Mouse (Mus musculus) midbrain, embryonic 16.5 days (tissue): ENCODE measurements at regions not wholly inside any gene's neighbourhood (a gene's known extent, or its start where the extent isn't known, plus 50 kb on each side); places are given as distances from the start of the nearest gene placed in this dataset.

Source experiments
- ATAC-seq: fragments of 200-750 bp; cut with Nextera tagmentation; 2 replicates; pipeline ENCODE4 v1.8.0; 2017; ENCODE audit warnings: moderate TSS enrichment
- H3K27ac ChIP-seq: fragments of 300-500 bp; sonication (generic); 2 replicates; pipeline ENCODE4 v1.5.1; 2014; ENCODE audit warnings: mild to moderate bottlenecking, low read length, mixed read lengths
- H3K27me3 ChIP-seq: fragments of 300-500 bp; sonication (generic); 2 replicates; pipeline ENCODE4 v1.6.1; 2014; ENCODE audit warnings: low read depth, low read length, mixed read lengths; ENCODE audit not compliant: control insufficient read depth, insufficient read depth
- H3K36me3 ChIP-seq: fragments of 300-500 bp; sonication (generic); 2 replicates; pipeline ENCODE4 v1.6.1; 2014; ENCODE audit warnings: mild to moderate bottlenecking, low read length, moderate library complexity, mixed read lengths; ENCODE audit not compliant: control insufficient read depth, insufficient read depth
- H3K4me1 ChIP-seq: fragments of 300-500 bp; sonication (generic); 2 replicates; pipeline ENCODE4 v1.6.1; 2014; ENCODE audit warnings: mild to moderate bottlenecking, low read length, mixed read lengths; ENCODE audit not compliant: control insufficient read depth, insufficient read depth
- H3K4me2 ChIP-seq: fragments of 300-500 bp; sonication (generic); 2 replicates; pipeline ENCODE4 v1.6.1; 2014; ENCODE audit warnings: mild to moderate bottlenecking, low read length, mixed read lengths
- H3K4me3 ChIP-seq: fragments of 300-500 bp; sonication (generic); 2 replicates; pipeline ENCODE4 v1.5.1; 2014; ENCODE audit warnings: low read depth, mild to moderate bottlenecking, low read length, moderate library complexity, mixed read lengths
- H3K9ac ChIP-seq: fragments of 300-500 bp; sonication (generic); 2 replicates; pipeline ENCODE4 v1.6.1; 2014; ENCODE audit warnings: low read depth, low read length, mixed read lengths
- H3K9me3 ChIP-seq: fragments of 300-500 bp; sonication (generic); replicated peaks from 2 replicates; pipeline ENCODE4 v1.6.1; 2014; ENCODE audit warnings: mild to moderate bottlenecking, low read length, mixed read lengths; ENCODE audit not compliant: control insufficient read depth, poor library complexity, severe bottlenecking
- WGBS: fragments of 180-500 bp; shearing (Covaris S2); extraction: QIAGEN DNeasy Blood & Tissue Kit; methylation state at CpG from one replicate; pipeline ENCODE4 v1.1.7; 2014; 5-methylcytosine and 5-hydroxymethylcytosine counted together

DNA sequence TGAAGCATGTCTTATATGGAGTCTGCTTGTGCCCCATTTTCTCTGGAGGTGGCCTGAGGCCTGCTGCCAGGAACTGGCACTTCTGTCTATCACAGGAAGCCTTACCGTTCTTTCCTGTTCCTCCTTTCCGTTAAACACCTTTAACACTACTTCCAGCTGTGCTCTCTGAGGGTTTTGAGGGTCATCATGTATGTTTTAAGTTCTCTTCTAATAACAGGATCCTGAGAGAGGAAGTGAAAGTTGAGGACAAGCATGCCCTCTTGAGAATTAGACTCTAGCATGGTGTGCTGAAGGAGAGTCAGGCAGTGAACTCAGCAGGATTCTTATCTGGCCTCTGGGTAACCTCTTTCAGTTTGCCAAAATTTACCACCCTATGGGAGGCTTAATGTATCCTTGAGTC lies 418.0 kb upstream of the 9430069I07Rik start:
- Histone ChIP-seq H3K36me3 (no peaks in the 10 kb centered on the region), H3K9ac (no peak overlapping the region), H3K9me3 (no peaks in the 10 kb centered on the region), H3K4me1 (no peaks in the 10 kb centered on the region), H3K4me3 (no peak overlapping the region), H3K4me2 (no peak overlapping the region), H3K27me3 (no peaks in the 10 kb centered on the region), H3K27ac (no peak overlapping the region)
- ATAC-seq = no peak
- WGBS = 90% methylated on average over 2 of the region's 2 CpGs

DNA sequence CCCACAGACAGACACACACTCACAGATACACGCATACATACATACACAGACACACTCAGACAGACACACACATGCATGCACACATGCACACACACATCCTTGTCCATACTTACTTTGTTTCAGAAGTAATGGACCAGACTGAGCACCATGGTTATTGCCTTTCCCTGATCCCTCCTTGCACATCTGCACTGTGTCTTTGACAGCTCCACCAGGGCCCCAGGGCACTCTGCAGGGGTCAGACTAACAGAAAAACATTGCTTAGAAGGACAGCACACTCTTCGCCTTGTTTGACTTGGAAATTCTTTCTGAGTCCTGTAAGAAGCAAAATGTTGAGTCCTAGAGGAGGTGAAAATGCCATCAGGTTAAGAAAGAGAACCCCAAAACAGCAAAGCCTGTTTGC lies 394.1 kb upstream of the 9430069I07Rik start:
- Histone ChIP-seq H3K27ac (no peak overlapping the region), H3K9ac (no peak overlapping the region), H3K4me1 (no peaks in the 10 kb centered on the region), H3K36me3 (no peaks in the 10 kb centered on the region), H3K4me3 (no peak overlapping the region), H3K9me3 (no peaks in the 10 kb centered on the region), H3K27me3 (no peaks in the 10 kb centered on the region), H3K4me2 (no peak overlapping the region)
- no peak; the same call in 1 of the 2 replicates for ATAC-seq
- WGBS = 72% methylated on average over 2 of the region's 2 CpGs

DNA sequence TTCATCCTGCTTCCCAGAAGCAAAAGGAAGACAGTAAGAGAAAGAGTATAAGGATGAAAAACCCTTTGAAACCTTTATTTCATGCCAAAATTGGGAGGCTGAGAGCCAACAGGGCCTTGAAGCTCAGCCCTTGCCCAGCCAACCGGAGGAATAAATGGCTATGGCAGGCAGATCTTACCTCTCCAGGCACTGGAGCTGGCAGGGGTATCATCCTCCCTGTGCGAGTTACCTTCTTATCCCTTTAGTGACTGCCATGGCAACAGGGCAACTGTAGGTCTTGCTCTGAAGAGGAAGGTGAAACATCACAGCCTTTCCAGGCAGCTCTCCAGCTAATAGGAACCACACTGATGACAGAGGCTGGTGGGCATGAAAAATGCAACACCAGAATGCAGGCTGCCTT lies 393.3 kb upstream of the 9430069I07Rik start:
- Histone ChIP-seq H3K4me2 (no peak overlapping the region), H3K9me3 (no peaks in the 10 kb centered on the region), H3K36me3 (no peaks in the 10 kb centered on the region), H3K9ac (no peak overlapping the region), H3K4me1 (no peaks in the 10 kb centered on the region), H3K4me3 (no peak overlapping the region), H3K27me3 (no peaks in the 10 kb centered on the region), H3K27ac (0 out of 2 replicates have a peak overlapping the region, but pooled peaks have one; percentile 22)
- peak; percentile 71 for ATAC-seq
- WGBS = 46% methylated on average over 2 of the region's 2 CpGs

DNA sequence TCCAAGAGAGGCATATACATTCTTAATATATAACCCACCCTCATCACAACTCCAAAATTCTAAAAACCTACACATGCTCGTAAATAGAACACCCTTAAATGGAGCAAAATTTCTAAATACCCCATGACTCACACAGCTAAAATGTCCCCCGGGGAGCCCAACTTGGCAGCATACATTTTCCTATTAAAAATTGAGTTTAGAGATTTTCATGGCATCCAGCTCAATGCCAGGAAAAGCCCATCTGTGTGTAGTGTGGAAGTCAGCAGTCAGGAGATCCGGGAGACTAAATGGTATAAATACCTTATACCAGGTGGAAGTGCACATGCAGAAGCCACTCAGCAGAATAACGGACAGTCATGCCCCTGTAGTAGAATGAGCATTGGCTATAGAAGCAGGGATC lies 389.4 kb upstream of the 9430069I07Rik start:
- H3K27me3 ChIP-seq = no peaks in the 10 kb centered on the region; the same call in 1 of the 2 replicates
- no peak overlapping the region for H3K9ac ChIP-seq
- H3K36me3 ChIP-seq = no peaks in the 10 kb centered on the region
- H3K4me2 ChIP-seq = no peak overlapping the region
- 89% methylated on average over 4 of the region's 4 CpGs for WGBS
- no peak overlapping the region for H3K27ac ChIP-seq
- no peaks in the 10 kb centered on the region for H3K4me1 ChIP-seq
- ATAC-seq = no peak
- no peak overlapping the region for H3K4me3 ChIP-seq
- no peaks in the 10 kb centered on the region for H3K9me3 ChIP-seq

DNA sequence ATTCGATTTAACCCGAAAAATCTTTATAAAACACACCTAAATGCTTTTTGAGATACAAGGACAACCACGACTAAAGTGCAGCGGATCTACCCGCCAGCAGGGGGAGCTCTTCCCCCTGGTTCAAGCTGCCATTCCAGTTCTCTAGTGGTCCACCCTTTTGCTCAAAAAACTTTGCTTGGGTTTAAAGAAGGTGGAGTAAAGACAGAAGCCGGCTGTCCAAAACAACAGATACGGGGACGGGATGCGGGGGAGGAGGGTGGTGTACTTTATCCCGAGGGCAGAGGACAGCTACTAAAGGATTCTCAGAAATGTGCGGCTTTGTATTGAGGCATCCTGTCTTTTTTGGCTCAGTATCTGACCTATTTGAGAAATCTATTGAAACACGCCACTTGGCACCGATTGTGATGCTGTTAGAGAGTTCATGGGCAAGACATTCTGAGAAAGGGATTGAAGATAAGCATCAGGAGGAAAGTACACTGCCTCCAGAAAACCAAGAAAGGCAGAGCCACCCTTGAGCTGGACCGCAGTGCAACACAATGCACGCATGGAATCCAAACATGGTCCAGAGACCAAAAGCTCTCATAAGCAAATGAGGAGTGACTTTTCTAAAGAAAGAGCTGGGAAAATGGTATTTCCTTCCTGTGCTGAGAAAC lies 385.6 kb upstream of the 9430069I07Rik start:
- Histone ChIP-seq H3K9ac (no peak overlapping the region), H3K36me3 (no peaks in the 10 kb centered on the region), H3K9me3 (no peaks in the 10 kb centered on the region), H3K27ac (no peak overlapping the region), H3K4me2 (no peak overlapping the region), H3K27me3 (no peaks in the 10 kb centered on the region; the same call in 1 of the 2 replicates), H3K4me1 (no peaks in the 10 kb centered on the region), H3K4me3 (no peak overlapping the region)
- ATAC-seq = no peak
- WGBS = 42% methylated on average over 15 of the region's 15 CpGs

DNA sequence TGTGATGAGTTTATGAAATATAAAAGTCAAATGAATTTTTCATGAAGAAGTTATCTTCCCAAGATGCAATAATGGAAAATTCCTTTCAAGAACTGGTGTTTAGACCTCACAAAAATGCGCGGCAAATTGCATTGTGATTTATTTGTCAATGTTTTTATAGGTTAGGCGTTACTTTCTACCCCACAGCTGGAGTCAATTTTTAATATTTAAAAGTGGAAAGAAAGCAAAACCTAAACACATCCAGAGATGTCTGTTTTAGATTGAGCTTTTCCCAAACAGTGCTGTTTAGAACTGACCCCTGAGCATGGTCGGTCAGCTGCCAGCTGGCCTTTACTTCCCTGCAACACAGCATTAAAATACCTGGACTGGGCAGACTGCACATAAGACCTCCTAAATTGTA lies 383.8 kb upstream of the 9430069I07Rik start:
- Histone ChIP-seq H3K4me3 (no peak overlapping the region), H3K9ac (no peak overlapping the region), H3K27ac (no peak overlapping the region), H3K4me2 (no peak overlapping the region), H3K4me1 (no peaks in the 10 kb centered on the region), H3K9me3 (no peaks in the 10 kb centered on the region), H3K27me3 (no peaks in the 10 kb centered on the region; the same call in 1 of the 2 replicates), H3K36me3 (no peaks in the 10 kb centered on the region)
- WGBS = 86% methylated on average over 4 of the region's 4 CpGs
- ATAC-seq = no peak
